Mouse (Mus musculus) heart, embryonic 11.5 days (tissue): ENCODE data around the gene Epn1. TPM values are rescaled to one million over a fixed set of nuclear protein-coding genes. Genes with fewer than 3 reads are reported as not detected.

Source experiments
- ATAC-seq: fragments of 200-750 bp; cut with Nextera tagmentation; replicated peaks from 2 replicates; pipeline ENCODE4 v1.8.0; 2017; ENCODE audit warnings: moderate library complexity; ENCODE audit not compliant: insufficient number of reproducible peaks, low FRiP score, low TSS enrichment
- H3K27ac ChIP-seq: fragments of 300-500 bp; sonication (generic); 2 replicates; pipeline ENCODE4 v1.5.1; 2014; ENCODE audit warnings: mild to moderate bottlenecking, low read depth, low read length
- H3K27me3 ChIP-seq: fragments of 300-500 bp; sonication (generic); 2 replicates; pipeline ENCODE4 v1.6.1; 2014; ENCODE audit warnings: mild to moderate bottlenecking, low read length, mixed read lengths; ENCODE audit not compliant: control insufficient read depth, insufficient read depth
- H3K36me3 ChIP-seq: fragments of 300-500 bp; sonication (generic); 2 replicates; pipeline ENCODE4 v1.6.1; 2014; ENCODE audit warnings: mild to moderate bottlenecking, low read length, moderate library complexity, mixed read lengths; ENCODE audit not compliant: control insufficient read depth, insufficient read depth
- H3K4me1 ChIP-seq: fragments of 300-500 bp; sonication (generic); 2 replicates; pipeline ENCODE4 v1.6.1; 2014; ENCODE audit warnings: low read length; ENCODE audit not compliant: control insufficient read depth, insufficient read depth
- H3K4me2 ChIP-seq: fragments of 300-500 bp; sonication (generic); 2 replicates; pipeline ENCODE4 v1.6.1; 2014; ENCODE audit warnings: mild to moderate bottlenecking, moderate library complexity
- H3K4me3 ChIP-seq: fragments of 300-500 bp; sonication (generic); 2 replicates; pipeline ENCODE4 v1.5.1; 2014; ENCODE audit warnings: low read depth, low read length
- H3K9ac ChIP-seq: fragments of 300-500 bp; sonication (generic); 2 replicates; pipeline ENCODE4 v1.6.1; 2014; ENCODE audit warnings: mild to moderate bottlenecking, low read depth, low read length, moderate library complexity
- H3K9me3 ChIP-seq: fragments of 300-500 bp; sonication (generic); replicated peaks from 2 replicates; pipeline ENCODE4 v1.6.1; 2016; ENCODE audit warnings: low read length; ENCODE audit not compliant: control insufficient read depth
- WGBS: fragments of 180-500 bp; shearing (Covaris S2); extraction: QIAGEN DNeasy Blood & Tissue Kit; methylation state at CpG from one replicate; pipeline ENCODE4 v1.1.7; 2014; ENCODE audit not compliant: insufficient replicate concordance; 5-methylcytosine and 5-hydroxymethylcytosine counted together
- microRNA-seq: library from miRNA; unstranded; fragments of <30 nt; microRNA quantifications from one replicate; pipeline ENCODE4, GENCODE M21; 2016; ENCODE audit warnings: borderline number of aligned reads
- polyA plus RNA-seq: library from polyadenylated mRNA; unstranded; fragments of >200 nt; fragmentation: Nextera tagmentation; extraction: Ambion mirVana; gene quantifications from 2 replicates; pipeline ENCODE4 v1.2.1, GENCODE M21; 2014

Epn1 gene
- polyA plus RNA-seq, 1 experiment from 2014 or later: 47.0 TPM

- Histone ChIP-seq H3K9ac (no peak within 1 kb of the TSS), H3K4me1 (no peaks in the 10 kb centered on the region), H3K27me3 (no peaks in the 10 kb centered on the region), H3K4me2 (no peak within 1 kb of the TSS), H3K9me3 (no peaks in the 10 kb centered on the region), H3K36me3 (no peaks in the 10 kb centered on the region), H3K27ac (no peak within 1 kb of the TSS), H3K4me3 (no peak within 1 kb of the TSS)
- ATAC-seq: no peak
- WGBS: 83% methylated on average over 3 of the region's 3 CpGs
Observed at GRCm38 (mm10) chr7:5116850-5117249, 36.8 kb downstream of the Epn1 start, which contains the start of gene Rfpl4. Rfpl4 (minus strand) TSS chr7:5116950.

- no peaks in the 10 kb centered on the region for H3K4me1 ChIP-seq
- no peak overlapping the region for H3K4me3 ChIP-seq
- H3K27me3 ChIP-seq: no peaks in the 10 kb centered on the region
- WGBS: 73% methylated on average over 8 of the region's 8 CpGs
- no peak for ATAC-seq
- no peak overlapping the region for H3K9ac ChIP-seq
- H3K27ac ChIP-seq: no peak overlapping the region
- peak overlapping the region; percentile 74 for H3K4me2 ChIP-seq
- no peaks in the 10 kb centered on the region for H3K9me3 ChIP-seq
- H3K36me3 ChIP-seq: no peaks in the 10 kb centered on the region
Observed at GRCm38 (mm10) chr7:5125078-5125477, 45.0 kb downstream of the Epn1 start.

GRCm38 (mm10) chr7:5125549-5126406 lies 45.7 kb downstream of the Epn1 start, which contains the start of gene Rasl2-9:
Rasl2-9 (minus strand) TSS chr7:5125950.
- 16% methylated on average over 40 of the region's 42 CpGs for WGBS
- Histone ChIP-seq H3K4me2 (peak within 1 kb of the TSS; percentile 74), H3K36me3 (no peaks in the 10 kb centered on the region), H3K9me3 (no peaks in the 10 kb centered on the region), H3K4me3 (peak within 1 kb of the TSS; percentile 37), H3K27ac (no peak within 1 kb of the TSS), H3K4me1 (no peaks in the 10 kb centered on the region), H3K9ac (peak within 1 kb of the TSS; percentile 70; the same call in 1 of the 2 replicates), H3K27me3 (no peaks in the 10 kb centered on the region)
- ATAC-seq: peak; percentile 55

Small RNA genes lying within 50 kb of the gene (microRNA-seq; reads per million reads assigned to microRNA genes)
- not detected for gene Gm26217

Other genes with a start within 250 kb of the Epn1 start
- 0.09 TPM in 1 of 2 replicates, not detected in the other for gene Shisa7, start 235.5 kb upstream of the Epn1 start, polyA plus RNA-seq
- 2.9 and 3.3 TPM in 2 replicates for gene Isoc2b, start 210.0 kb upstream of the Epn1 start, polyA plus RNA-seq
- 0.59 and 1.1 TPM in 2 replicates for gene Isoc2a, start 203.1 kb upstream of the Epn1 start, polyA plus RNA-seq
- 0.17 and 0.20 TPM in 2 replicates for gene Gm36210, start 173.7 kb upstream of the Epn1 start, polyA plus RNA-seq
- 2.6 and 2.8 TPM in 2 replicates for gene Zfp628, start 165.0 kb upstream of the Epn1 start, polyA plus RNA-seq
- gene Nat14, start 158.2 kb upstream of the Epn1 start, polyA plus RNA-seq: 4.7 and 5.0 TPM in 2 replicates
- gene Ssc5d, start 154.4 kb upstream of the Epn1 start, polyA plus RNA-seq: 0.53 and 1.1 TPM in 2 replicates
- 3.3 and 5.4 TPM in 2 replicates for gene Sbk2, start 115.8 kb upstream of the Epn1 start, polyA plus RNA-seq
- 0.44 and 0.49 TPM in 2 replicates for gene Sbk3, start 109.1 kb upstream of the Epn1 start, polyA plus RNA-seq
- gene Zfp579, start 84.1 kb upstream of the Epn1 start, polyA plus RNA-seq: 32.5 and 38.8 TPM in 2 replicates
- 10.2 and 11.0 TPM in 2 replicates for gene Zfp524, start 65.8 kb upstream of the Epn1 start, polyA plus RNA-seq
- gene Fiz1, start 65.5 kb upstream of the Epn1 start, polyA plus RNA-seq: 25.5 and 25.9 TPM in 2 replicates
- gene Gm44973, start 64.7 kb upstream of the Epn1 start, polyA plus RNA-seq: 0.89 TPM in 1 of 2 replicates, not detected in the other
- 3.4 and 5.5 TPM in 2 replicates for gene Zfp865, start 59.9 kb upstream of the Epn1 start, polyA plus RNA-seq
- gene Ccdc106, start 59.7 kb upstream of the Epn1 start, polyA plus RNA-seq: 1.5 and 2.9 TPM in 2 replicates
- gene 4632433K11Rik, start 46.1 kb upstream of the Epn1 start, polyA plus RNA-seq: not detected in 2 replicates
- gene Zfp784, start 41.8 kb upstream of the Epn1 start, polyA plus RNA-seq: 3.4 and 4.2 TPM in 2 replicates
- 14.7 and 17.8 TPM in 2 replicates for gene Zfp580, start 28.7 kb upstream of the Epn1 start, polyA plus RNA-seq
- 84.0 and 85.5 TPM in 2 replicates for gene U2af2, start 18.1 kb upstream of the Epn1 start, polyA plus RNA-seq
- gene Rfpl4, start 36.7 kb downstream of the Epn1 start, polyA plus RNA-seq: not detected in 2 replicates
- gene Rasl2-9, start 45.7 kb downstream of the Epn1 start, polyA plus RNA-seq: 1.3 and 1.8 TPM in 2 replicates
- not detected in 2 replicates for gene Vmn1r55, start 69.4 kb downstream of the Epn1 start, polyA plus RNA-seq
- not detected in 2 replicates for gene Vmn1r56, start 116.5 kb downstream of the Epn1 start, polyA plus RNA-seq
- not detected in 2 replicates for gene Vmn1r57, start 138.3 kb downstream of the Epn1 start, polyA plus RNA-seq